Mouse (Mus musculus) forebrain, embryonic 15.5 days (tissue): Measurements from ENCODE around the gene Glrx5. TPM values are rescaled to one million over a fixed set of nuclear protein-coding genes. Genes with fewer than 3 reads are reported as not detected.

Experiments
- ATAC-seq: fragments of 200-750 bp; cut with Nextera tagmentation; replicated peaks from 2 replicates; pipeline ENCODE4 v1.8.0; 2017; ENCODE audit warnings: mild to moderate bottlenecking, moderate TSS enrichment, moderate library complexity
- H3K27ac ChIP-seq: fragments of 300-500 bp; sonication (generic); replicated peaks from 2 replicates; pipeline ENCODE4 v1.5.1; 2015; ENCODE audit warnings: mild to moderate bottlenecking, inconsistent platforms
- H3K27me3 ChIP-seq: fragments of 300-500 bp; sonication (generic); 2 replicates; pipeline ENCODE4 v1.6.1; 2015; ENCODE audit warnings: inconsistent platforms
- H3K36me3 ChIP-seq: fragments of 300-500 bp; sonication (generic); 2 replicates; pipeline ENCODE4 v1.6.1; 2015; ENCODE audit warnings: mild to moderate bottlenecking, inconsistent platforms
- H3K4me1 ChIP-seq: fragments of 300-500 bp; sonication (generic); 2 replicates; pipeline ENCODE4 v1.6.1; 2015; ENCODE audit warnings: inconsistent platforms
- H3K4me2 ChIP-seq: fragments of 300-500 bp; sonication (generic); replicated peaks from 2 replicates; pipeline ENCODE4 v1.6.1; 2015; ENCODE audit warnings: mild to moderate bottlenecking, inconsistent platforms
- H3K4me3 ChIP-seq: fragments of 300-500 bp; sonication (generic); 2 replicates; pipeline ENCODE4 v1.5.1; 2015; ENCODE audit warnings: mild to moderate bottlenecking, inconsistent platforms
- H3K9ac ChIP-seq: fragments of 300-500 bp; sonication (generic); replicated peaks from 2 replicates; pipeline ENCODE4 v1.6.1; 2015; ENCODE audit warnings: mild to moderate bottlenecking, inconsistent platforms
- H3K9me3 ChIP-seq: fragments of 300-500 bp; sonication (generic); 2 replicates; pipeline ENCODE4 v1.6.1; 2016; ENCODE audit warnings: inconsistent platforms
- WGBS: fragments of 180-500 bp; shearing (Covaris S2); methylation state at CpG from one replicate; pipeline ENCODE4 v1.1.7; 2015; ENCODE audit warnings: mixed read lengths; 5-methylcytosine and 5-hydroxymethylcytosine counted together
- polyA plus RNA-seq: library from polyadenylated mRNA; unstranded; fragments of >200 nt; fragmentation: Nextera tagmentation; extraction: Ambion mirVana; gene quantifications from 2 replicates; pipeline ENCODE4 v1.2.1, GENCODE M21; 2015

The Glrx5 gene
- polyA plus RNA-seq, 1 experiment from 2014 or later = 145 TPM

GRCm38 (mm10) chr12:105008752-105009178 lies 23.7 kb upstream of the Glrx5 start:
- Histone ChIP-seq H3K9me3 (no peaks in the 10 kb centered on the region), H3K4me3 (peak overlapping the region; percentile 64), H3K9ac (no peak overlapping the region), H3K27ac (no peak overlapping the region), H3K4me1 (peaks cover 18% of the 10 kb centered on the region), H3K36me3 (no peaks in the 10 kb centered on the region), H3K27me3 (peaks cover 26% of the 10 kb centered on the region), H3K4me2 (peak overlapping the region; percentile 97)
- WGBS = 3% methylated on average over 13 of the region's 13 CpGs
- peak; percentile 41; the same call in 1 of the 2 replicates for ATAC-seq

- Histone ChIP-seq H3K9ac (peak within 1 kb of the TSS; percentile 53), H3K4me1 (peaks cover 18% of the 10 kb centered on the region), H3K9me3 (no peaks in the 10 kb centered on the region), H3K4me3 (peak within 1 kb of the TSS; percentile 64), H3K36me3 (no peaks in the 10 kb centered on the region), H3K27ac (no peak within 1 kb of the TSS), H3K27me3 (peaks cover 26% of the 10 kb centered on the region), H3K4me2 (peak within 1 kb of the TSS; percentile 97)
- peak; percentile 71 for ATAC-seq
- under 1% methylated on average over 65 of the region's 66 CpGs for whole genome bisulfite sequencing
Measured at GRCm38 (mm10) chr12:105009370-105010212, 22.9 kb upstream of the Glrx5 start, which contains the start of gene Syne3. TSS of gene Syne3 (minus strand) at chr12:105009809.

GRCm38 (mm10) chr12:105010213-105010790 lies 22.2 kb upstream of the Glrx5 start:
- Histone ChIP-seq H3K9me3 (no peaks in the 10 kb centered on the region), H3K27ac (no peak overlapping the region), H3K4me3 (peak overlapping the region; percentile 64), H3K4me2 (peak overlapping the region; percentile 97), H3K9ac (peak overlapping the region; percentile 53), H3K36me3 (no peaks in the 10 kb centered on the region), H3K27me3 (peaks cover 26% of the 10 kb centered on the region), H3K4me1 (peaks cover 18% of the 10 kb centered on the region)
- WGBS = 17% methylated on average over 9 of the region's 9 CpGs
- no peak; the same call in 1 of the 2 replicates for ATAC-seq

- Histone ChIP-seq H3K9ac (no peak overlapping the region), H3K9me3 (no peaks in the 10 kb centered on the region), H3K4me2 (no peak overlapping the region), H3K36me3 (no peaks in the 10 kb centered on the region), H3K4me1 (peaks cover 22% of the 10 kb centered on the region), H3K27ac (no peak overlapping the region), H3K4me3 (no peak overlapping the region), H3K27me3 (peaks cover 26% of the 10 kb centered on the region)
- WGBS = 86% methylated on average over 1 of the region's 1 CpGs
- no peak for ATAC-seq
Measured at GRCm38 (mm10) chr12:105011589-105011988, 20.9 kb upstream of the Glrx5 start.

GRCm38 (mm10) chr12:105012314-105012713 lies 20.2 kb upstream of the Glrx5 start:
- H3K9ac ChIP-seq = no peak overlapping the region
- WGBS = 97% methylated on average over 4 of the region's 4 CpGs
- H3K36me3 ChIP-seq = no peaks in the 10 kb centered on the region
- H3K4me1 ChIP-seq = peaks cover 22% of the 10 kb centered on the region
- no peaks in the 10 kb centered on the region for H3K9me3 ChIP-seq
- ATAC-seq = no peak
- no peak overlapping the region for H3K4me2 ChIP-seq
- no peak overlapping the region for H3K27ac ChIP-seq
- peaks cover 25% of the 10 kb centered on the region for H3K27me3 ChIP-seq
- no peak overlapping the region for H3K4me3 ChIP-seq

GRCm38 (mm10) chr12:105013065-105013464 lies 19.4 kb upstream of the Glrx5 start:
- Histone ChIP-seq H3K9ac (no peak overlapping the region), H3K4me1 (peaks cover 22% of the 10 kb centered on the region), H3K27ac (no peak overlapping the region), H3K9me3 (no peaks in the 10 kb centered on the region), H3K27me3 (peaks cover 18% of the 10 kb centered on the region; the same call in 1 of the 2 replicates), H3K4me2 (no peak overlapping the region), H3K4me3 (no peak overlapping the region), H3K36me3 (no peaks in the 10 kb centered on the region)
- 61% methylated on average over 17 of the region's 17 CpGs for WGBS
- ATAC-seq = no peak

- Histone ChIP-seq H3K4me1 (peaks cover 11% of the 10 kb centered on the region), H3K27me3 (no peaks in the 10 kb centered on the region), H3K4me2 (no peak overlapping the region), H3K9me3 (no peaks in the 10 kb centered on the region), H3K36me3 (no peaks in the 10 kb centered on the region), H3K4me3 (no peak overlapping the region), H3K9ac (no peak overlapping the region), H3K27ac (peak overlapping the region; percentile 35; the same call in 1 of the 2 replicates)
- ATAC-seq = no peak
- 50% methylated on average over 4 of the region's 4 CpGs for WGBS
Measured at GRCm38 (mm10) chr12:105016199-105016598, 16.3 kb upstream of the Glrx5 start.

GRCm38 (mm10) chr12:105016639-105017038 lies 15.8 kb upstream of the Glrx5 start:
- 59% methylated on average over 10 of the region's 10 CpGs for WGBS
- Histone ChIP-seq H3K9me3 (no peaks in the 10 kb centered on the region), H3K27ac (0 out of 2 replicates have a peak overlapping the region, but pooled peaks have one; percentile 35), H3K4me3 (no peak overlapping the region), H3K9ac (no peak overlapping the region), H3K27me3 (no peaks in the 10 kb centered on the region), H3K36me3 (no peaks in the 10 kb centered on the region), H3K4me2 (no peak overlapping the region), H3K4me1 (peaks cover 11% of the 10 kb centered on the region)
- 0 out of 2 replicates have a peak, but pooled peaks have one; percentile 23 for ATAC-seq

GRCm38 (mm10) chr12:105019359-105020219 lies 12.9 kb upstream of the Glrx5 start:
- no peak overlapping the region for H3K27ac ChIP-seq
- H3K4me2 ChIP-seq = no peak overlapping the region
- peaks cover 11% of the 10 kb centered on the region for H3K4me1 ChIP-seq
- H3K36me3 ChIP-seq = no peaks in the 10 kb centered on the region
- H3K27me3 ChIP-seq = no peaks in the 10 kb centered on the region
- ATAC-seq = no peak
- WGBS = 53% methylated on average over 19 of the region's 19 CpGs
- no peaks in the 10 kb centered on the region for H3K9me3 ChIP-seq
- no peak overlapping the region for H3K4me3 ChIP-seq
- H3K9ac ChIP-seq = no peak overlapping the region

- no peak overlapping the region for H3K9ac ChIP-seq
- peaks cover 7% of the 10 kb centered on the region for H3K4me1 ChIP-seq
- H3K36me3 ChIP-seq = no peaks in the 10 kb centered on the region
- 95% methylated on average over 8 of the region's 8 CpGs for WGBS
- H3K9me3 ChIP-seq = no peaks in the 10 kb centered on the region
- H3K27ac ChIP-seq = no peak overlapping the region
- H3K4me2 ChIP-seq = no peak overlapping the region
- no peak overlapping the region for H3K4me3 ChIP-seq
- H3K27me3 ChIP-seq = no peaks in the 10 kb centered on the region
- no peak for ATAC-seq
Measured at GRCm38 (mm10) chr12:105021441-105022069, 10.9 kb upstream of the Glrx5 start.

GRCm38 (mm10) chr12:105022141-105022540 lies 10.3 kb upstream of the Glrx5 start:
- peaks cover 7% of the 10 kb centered on the region for H3K4me1 ChIP-seq

More at GRCm38 (mm10) chr12:105022141-105022540, 10.3 kb upstream of the Glrx5 start:
- no peak overlapping the region for H3K4me2 ChIP-seq
- no peaks in the 10 kb centered on the region for H3K9me3 ChIP-seq
- 71% methylated on average over 7 of the region's 7 CpGs for WGBS
- no peak overlapping the region for H3K27ac ChIP-seq
- H3K36me3 ChIP-seq = no peaks in the 10 kb centered on the region
- no peak overlapping the region for H3K9ac ChIP-seq
- no peak overlapping the region for H3K4me3 ChIP-seq
- ATAC-seq = no peak
- H3K27me3 ChIP-seq = no peaks in the 10 kb centered on the region
